Mouse (Mus musculus): ENCODE measurements around the gene Mterf1a. TPM values are rescaled to one million over a fixed set of nuclear protein-coding genes. Genes with fewer than 3 reads are reported as not detected.

The Mterf1a gene
- polyA plus RNA-seq (2017; shearing (Covaris generic)), result 10 to 100 TPM; 23.5 to 27.6 TPM

GRCm38 (mm10) chr5:3893459-3894293 is at the start of gene Mterf1a:
Mterf1a (minus strand) TSS chr5:3893933.

GRCm38 (mm10) chr5:3927801-3928689 is 34.3 kb upstream of the Mterf1a start, which contains the start of gene Akap9:
Akap9 (plus strand) TSS chr5:3928054.

GRCm38 (mm10) chr5:3845026-3845425 is 48.7 kb downstream of the Mterf1a start, which contains the start of gene Lrrd1:
Lrrd1 (plus strand) TSS chr5:3845173.

Other genes starting within 250 kb of the Mterf1a start
- gene Tmbim7, start 242.8 kb downstream of the Mterf1a start, polyA plus RNA-seq (2017; shearing (Covaris generic)), result under 1 TPM in 1 of 2 experiments, not detected in 1; 0.90 TPM
- 10 to 100 TPM; 31.0 to 36.7 TPM for gene Gatad1, start 236.7 kb downstream of the Mterf1a start, polyA plus RNA-seq (2017; shearing (Covaris generic))
- 10 to 100 TPM; 35.1 to 52.6 TPM for gene Ankib1, start 91.0 kb downstream of the Mterf1a start, polyA plus RNA-seq (2017; shearing (Covaris generic))
- 10 to 100 TPM; 69.8 to 83.0 TPM for gene Krit1, start 90.7 kb downstream of the Mterf1a start, polyA plus RNA-seq (2017; shearing (Covaris generic))
- under 1 TPM; 0.17 to 0.21 TPM for gene Lrrd1, start 48.8 kb downstream of the Mterf1a start, polyA plus RNA-seq (2017; shearing (Covaris generic))
- gene Akap9, start 34.1 kb upstream of the Mterf1a start, polyA plus RNA-seq (2017; shearing (Covaris generic)), result 100 to 1,000 TPM; 117 to 141 TPM
- gene Cyp51, start 210.8 kb upstream of the Mterf1a start, polyA plus RNA-seq (2017; shearing (Covaris generic)), result 10 to 100 TPM in 1 of 2 experiments, 1 to 10 TPM in 1; 9.1 to 38.7 TPM

All from activated CD4-positive, CD25-positive, alpha-beta regulatory T cell (primary cell).